Mouse (Mus musculus) spleen, adult 12 weeks (tissue): ENCODE measurements around the gene Trpv6.

ENCODE experiments used
- DNase-seq: peaks from one replicate; pipeline ENCODE4 v3.0.0; 2022; ENCODE audit warnings: low spot score

Trpv6 gene

GRCm38 (mm10) chr6:41636178-41636577 is at the start of gene Trpv6:
Gene Trpv6 (minus strand): TSS chr6:41636405.
- DNase-seq = no peak

GRCm38 (mm10) chr6:41685596-41685995 is 49.4 kb upstream of the Trpv6 start:
- DNase-seq = no peak

GRCm38 (mm10) chr6:41684911-41685310 is 48.7 kb upstream of the Trpv6 start:
- DNase-seq = no peak

- DNase-seq = no peak
These were observed 47.9 kb upstream of the Trpv6 start, which contains the start of gene Llcfc1 for GRCm38 (mm10) chr6:41684131-41684530. Gene Llcfc1 (plus strand): TSS chr6:41684431.

GRCm38 (mm10) chr6:41681656-41682055 is 45.5 kb upstream of the Trpv6 start:
- DNase-seq = no peak

- no peak for DNase-seq
These were observed 44.5 kb upstream of the Trpv6 start, which contains the start of gene Trpv5 for GRCm38 (mm10) chr6:41680669-41681068. Gene Trpv5 (minus strand): TSS chr6:41680769.

- no peak for DNase-seq
These were observed 40.3 kb upstream of the Trpv6 start for GRCm38 (mm10) chr6:41676530-41676929.

- DNase-seq = no peak
These were observed 26.1 kb upstream of the Trpv6 start for GRCm38 (mm10) chr6:41662320-41662719.

- no peak for DNase-seq
These were observed 22.3 kb upstream of the Trpv6 start for GRCm38 (mm10) chr6:41658487-41658886.

- DNase-seq = no peak
These were observed 18.4 kb upstream of the Trpv6 start for GRCm38 (mm10) chr6:41654648-41655047.

- DNase-seq = no peak
These were observed 17.0 kb upstream of the Trpv6 start for GRCm38 (mm10) chr6:41653173-41653572.

GRCm38 (mm10) chr6:41646672-41647071 is 10.5 kb upstream of the Trpv6 start:
- DNase-seq = no peak

- no peak for DNase-seq
These were observed 10.0 kb upstream of the Trpv6 start for GRCm38 (mm10) chr6:41646220-41646619.

GRCm38 (mm10) chr6:41643227-41643626 is 7.0 kb upstream of the Trpv6 start:
- no peak for DNase-seq

- DNase-seq = no peak
These were observed 6.6 kb upstream of the Trpv6 start for GRCm38 (mm10) chr6:41642765-41643164.

- DNase-seq = no peak
These were observed 5.1 kb upstream of the Trpv6 start for GRCm38 (mm10) chr6:41641173-41641866.

GRCm38 (mm10) chr6:41640449-41640848 is 4.2 kb upstream of the Trpv6 start:
- DNase-seq = no peak

GRCm38 (mm10) chr6:41637927-41638506 is 1.8 kb upstream of the Trpv6 start:
- no peak for DNase-seq

- DNase-seq = no peak
These were observed 1.2 kb upstream of the Trpv6 start for GRCm38 (mm10) chr6:41637393-41637792.

- DNase-seq = no peak
These were observed 994 bp downstream of the Trpv6 start for GRCm38 (mm10) chr6:41635211-41635610.

GRCm38 (mm10) chr6:41631549-41631948 is 4.7 kb downstream of the Trpv6 start:
- no peak for DNase-seq

- no peak for DNase-seq
These were observed 5.4 kb downstream of the Trpv6 start for GRCm38 (mm10) chr6:41630791-41631190.

- DNase-seq = no peak
These were observed 8.0 kb downstream of the Trpv6 start for GRCm38 (mm10) chr6:41628180-41628579.

GRCm38 (mm10) chr6:41622661-41623060 is 13.5 kb downstream of the Trpv6 start:
- DNase-seq = no peak
